Mouse (Mus musculus) forebrain, embryonic 11.5 days (tissue): ENCODE measurements at regions not wholly inside any gene's neighbourhood (a gene's known extent, or its start where the extent isn't known, plus 50 kb on each side); places are given as distances from the start of the nearest gene placed in this dataset.

Experiments used
- ATAC-seq: fragments of 200-750 bp; cut with Nextera tagmentation; replicated peaks from 2 replicates; pipeline ENCODE4 v1.8.0; 2017; ENCODE audit warnings: moderate TSS enrichment; ENCODE audit not compliant: low FRiP score
- DNase-seq: peaks from one replicate; pipeline ENCODE4 v3.0.0-alpha.2; 2017; ENCODE audit warnings: low spot score
- H3K27ac ChIP-seq: fragments of 300-500 bp; sonication (generic); 2 replicates; pipeline ENCODE4 v1.5.1; 2014; ENCODE audit warnings: low read depth, low read length
- H3K27me3 ChIP-seq: fragments of 300-500 bp; sonication (generic); 2 replicates; pipeline ENCODE4 v1.6.1; 2014; ENCODE audit warnings: mild to moderate bottlenecking, low read length, mixed read lengths; ENCODE audit not compliant: control insufficient read depth, insufficient read depth
- H3K36me3 ChIP-seq: fragments of 300-500 bp; sonication (generic); 2 replicates; pipeline ENCODE4 v1.6.1; 2014; ENCODE audit warnings: mild to moderate bottlenecking, low read length, moderate library complexity, mixed read lengths; ENCODE audit not compliant: control insufficient read depth, insufficient read depth
- H3K4me1 ChIP-seq: fragments of 300-500 bp; sonication (generic); replicated peaks from 2 replicates; pipeline ENCODE4 v1.6.1; 2014; ENCODE audit warnings: low read length, mixed read lengths; ENCODE audit not compliant: control insufficient read depth, insufficient read depth
- H3K4me2 ChIP-seq: fragments of 300-500 bp; sonication (generic); 2 replicates; pipeline ENCODE4 v1.6.1; 2014; ENCODE audit warnings: low read depth, mild to moderate bottlenecking, low read length, moderate library complexity, mixed read lengths; ENCODE audit not compliant: severe bottlenecking
- H3K4me3 ChIP-seq: fragments of 300-500 bp; sonication (generic); 2 replicates; pipeline ENCODE4 v1.5.1; 2014; ENCODE audit warnings: low read depth, low read length
- H3K9ac ChIP-seq: fragments of 300-500 bp; sonication (generic); 2 replicates; pipeline ENCODE4 v1.6.1; 2014; ENCODE audit warnings: low read length
- H3K9me3 ChIP-seq: fragments of 300-500 bp; sonication (generic); 2 replicates; pipeline ENCODE4 v1.6.1; 2016; ENCODE audit warnings: low read length, mixed read lengths; ENCODE audit not compliant: control insufficient read depth
- WGBS: fragments of 180-500 bp; shearing (Covaris S2); extraction: QIAGEN DNeasy Blood & Tissue Kit; methylation state at CpG from one replicate; pipeline ENCODE4 v1.1.7; 2014; 5-methylcytosine and 5-hydroxymethylcytosine counted together

DNA sequence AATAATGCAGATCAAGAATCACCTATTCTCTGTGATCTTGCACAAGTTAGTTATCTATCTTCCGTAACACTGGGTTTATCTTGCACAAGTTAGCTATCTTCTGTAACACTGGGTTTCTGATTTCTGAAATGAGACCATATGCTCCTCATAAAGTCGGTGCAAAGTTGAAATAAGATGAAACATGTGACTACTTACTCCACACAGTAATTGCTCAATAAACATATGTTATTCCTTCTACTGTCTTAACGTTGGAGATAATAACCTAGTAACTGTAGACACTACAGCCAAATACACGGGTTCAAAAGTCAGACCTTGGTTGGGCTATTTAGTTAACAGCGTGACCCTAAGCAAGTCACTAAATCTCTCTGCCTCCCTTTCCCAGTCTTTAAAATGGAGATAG is 65.8 kb upstream of the Atp11b start:
- DNase-seq = no peak
- Histone ChIP-seq H3K9ac (no peak overlapping the region), H3K4me3 (no peak overlapping the region), H3K36me3 (no peaks in the 10 kb centered on the region), H3K9me3 (no peaks in the 10 kb centered on the region), H3K4me2 (no peak overlapping the region), H3K4me1 (no peaks in the 10 kb centered on the region), H3K27me3 (no peaks in the 10 kb centered on the region), H3K27ac (no peak overlapping the region)
- 81% methylated on average over 5 of the region's 5 CpGs for WGBS
- ATAC-seq = no peak

DNA sequence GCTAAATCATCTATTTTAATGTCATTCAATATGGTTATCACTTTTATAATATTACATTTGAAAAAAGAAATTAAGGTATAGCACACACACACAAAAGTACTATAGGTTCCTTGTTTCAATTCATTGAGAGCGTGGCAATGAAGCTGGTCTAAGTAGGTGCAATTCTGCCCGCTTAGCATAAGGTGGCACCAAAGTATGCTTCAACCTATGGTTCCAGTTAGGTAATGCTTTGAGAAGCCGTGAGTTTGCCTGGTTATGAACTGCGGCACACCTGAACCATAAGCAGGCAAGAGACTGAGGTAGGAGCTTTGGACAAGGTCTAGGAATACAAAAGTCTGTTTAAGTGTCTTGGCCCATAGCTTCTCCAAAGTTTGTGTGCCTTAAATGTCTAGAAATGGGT is 65.1 kb upstream of the Atp11b start:
- Histone ChIP-seq H3K36me3 (no peaks in the 10 kb centered on the region), H3K9ac (no peak overlapping the region), H3K4me1 (no peaks in the 10 kb centered on the region), H3K4me2 (no peak overlapping the region), H3K4me3 (no peak overlapping the region), H3K27ac (no peak overlapping the region), H3K27me3 (no peaks in the 10 kb centered on the region), H3K9me3 (no peaks in the 10 kb centered on the region)
- ATAC-seq (no peak), DNase-seq (no peak)
- 33% methylated on average over 4 of the region's 4 CpGs for WGBS

DNA sequence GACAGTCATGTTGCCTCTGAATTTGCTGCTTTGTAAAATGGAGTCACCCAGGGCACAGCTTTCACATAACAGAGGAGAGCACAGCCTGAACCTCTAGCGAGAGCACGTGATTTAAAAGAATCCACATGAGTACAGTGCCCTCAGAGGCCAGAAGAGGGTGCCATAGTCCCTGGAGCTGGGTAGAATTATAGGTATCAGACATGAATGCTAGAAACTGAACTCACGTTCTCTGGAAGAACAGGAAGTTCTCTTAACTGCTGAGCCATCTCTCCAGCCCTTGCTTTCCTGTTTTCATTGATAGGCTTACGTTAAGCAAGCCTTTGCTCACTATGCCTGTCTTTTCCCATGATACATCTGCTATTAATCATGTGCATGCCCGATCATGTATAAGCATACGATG is 60.9 kb upstream of the Atp11b start:
- ATAC-seq (peak; percentile 58; the same call in 1 of the 2 replicates), DNase-seq (peak; percentile 67)
- Histone ChIP-seq H3K27ac (no peak overlapping the region), H3K9ac (no peak overlapping the region), H3K4me2 (no peak overlapping the region), H3K27me3 (no peaks in the 10 kb centered on the region), H3K4me3 (no peak overlapping the region), H3K9me3 (no peaks in the 10 kb centered on the region), H3K36me3 (no peaks in the 10 kb centered on the region), H3K4me1 (no peaks in the 10 kb centered on the region)
- WGBS = 53% methylated on average over 6 of the region's 6 CpGs

DNA sequence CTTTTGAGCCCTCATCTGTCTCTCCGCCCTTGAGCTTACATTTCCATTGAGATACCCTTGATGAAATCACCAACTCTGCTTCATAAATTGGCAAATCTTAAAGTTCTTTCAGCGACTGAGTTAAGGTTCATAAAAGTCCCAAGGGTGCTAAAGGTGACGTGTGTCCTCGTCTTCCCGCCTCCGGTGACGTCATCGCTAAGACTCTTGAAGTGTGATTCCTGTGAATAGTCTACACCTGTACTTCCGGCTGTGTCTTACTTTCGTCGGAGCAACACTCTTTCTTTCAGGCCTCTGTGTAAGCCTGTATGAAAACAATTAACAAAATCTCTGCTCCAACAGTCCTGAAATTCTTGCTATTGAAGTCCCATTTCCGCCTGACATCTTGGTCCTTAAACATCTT is 60.4 kb upstream of the Atp11b start:
- no peak overlapping the region for H3K4me2 ChIP-seq
- no peaks in the 10 kb centered on the region for H3K9me3 ChIP-seq
- no peaks in the 10 kb centered on the region for H3K4me1 ChIP-seq
- H3K4me3 ChIP-seq = no peak overlapping the region
- H3K27me3 ChIP-seq = no peaks in the 10 kb centered on the region
- DNase-seq = no peak
- no peak for ATAC-seq
- no peak overlapping the region for H3K27ac ChIP-seq
- no peak overlapping the region for H3K9ac ChIP-seq
- WGBS = 82% methylated on average over 12 of the region's 12 CpGs
- no peaks in the 10 kb centered on the region for H3K36me3 ChIP-seq

DNA sequence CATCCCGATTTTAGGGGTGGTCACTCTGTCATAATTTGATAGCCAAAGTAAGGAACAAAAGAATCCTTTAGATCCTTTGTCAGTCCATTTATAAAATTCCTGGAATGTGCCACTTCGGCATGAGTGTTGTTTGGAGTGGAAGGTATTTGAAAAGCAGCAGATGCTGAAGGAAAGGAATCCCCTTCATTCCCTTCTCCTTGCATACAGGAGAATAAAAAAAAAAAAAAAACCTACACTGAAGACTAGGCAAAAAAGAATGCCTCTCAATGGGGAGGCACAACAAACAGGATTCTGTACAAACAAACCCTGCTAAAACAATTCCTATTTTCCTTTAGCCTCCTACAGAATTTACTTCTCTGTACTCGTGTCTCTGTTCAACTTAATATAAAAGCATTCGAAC is 59.7 kb upstream of the Atp11b start:
- no peak for ATAC-seq
- H3K27me3 ChIP-seq = no peaks in the 10 kb centered on the region

DNA sequence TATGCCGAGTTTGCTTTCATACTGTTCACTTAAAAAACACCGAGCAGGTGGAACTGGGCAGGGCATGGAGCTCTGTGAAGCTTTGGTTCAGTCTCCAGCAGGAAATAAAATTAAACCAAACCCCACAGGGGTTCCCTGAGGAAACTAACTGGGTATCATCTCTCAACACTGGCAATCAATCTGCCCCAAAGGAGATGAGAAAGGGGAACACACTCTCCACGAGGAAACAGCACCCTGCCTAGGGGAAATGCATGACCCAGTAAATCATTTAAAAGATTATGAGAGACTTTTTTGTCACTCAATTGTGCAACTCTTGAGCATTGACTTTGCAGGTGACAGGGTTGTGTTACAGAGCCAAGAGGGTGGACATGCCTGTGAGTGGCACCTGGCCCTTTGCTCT is 58.0 kb upstream of the Atp11b start:
- 70% methylated on average over 3 of the region's 3 CpGs for WGBS
- Histone ChIP-seq H3K4me2 (no peak overlapping the region), H3K9me3 (no peaks in the 10 kb centered on the region)

More for the DNA sequence above, 59.7 kb upstream of the Atp11b start:
- 75% methylated on average over 4 of the region's 4 CpGs for WGBS
- H3K4me3 ChIP-seq = no peak overlapping the region
- H3K9ac ChIP-seq = no peak overlapping the region
- no peaks in the 10 kb centered on the region for H3K36me3 ChIP-seq
- H3K4me2 ChIP-seq = no peak overlapping the region
- no peaks in the 10 kb centered on the region for H3K4me1 ChIP-seq
- H3K27ac ChIP-seq = no peak overlapping the region
- DNase-seq = no peak
- no peaks in the 10 kb centered on the region for H3K9me3 ChIP-seq

DNA sequence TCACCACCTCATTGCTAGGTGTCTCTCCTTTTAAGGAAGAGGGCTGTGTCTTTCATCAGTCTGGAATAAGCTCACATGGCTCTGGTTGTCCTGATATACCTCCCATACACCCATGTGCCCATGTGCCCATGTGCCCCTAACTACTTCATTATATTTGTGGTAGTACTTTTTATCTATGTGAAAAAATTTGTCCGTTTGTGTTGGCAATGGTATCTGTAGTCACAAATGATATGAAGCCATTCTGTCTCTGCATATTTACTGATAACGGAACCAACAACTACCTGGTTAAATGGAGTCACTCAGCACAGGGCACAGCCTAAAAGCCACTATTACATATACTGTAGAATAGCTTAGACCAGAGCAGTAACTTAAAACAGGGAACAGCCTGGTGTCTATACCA is 54.6 kb upstream of the Atp11b start:
- ATAC-seq (no peak), DNase-seq (no peak)
- 93% methylated on average over 2 of the region's 2 CpGs for WGBS
- Histone ChIP-seq H3K4me1 (no peaks in the 10 kb centered on the region), H3K27me3 (no peaks in the 10 kb centered on the region), H3K9me3 (no peaks in the 10 kb centered on the region), H3K4me2 (no peak overlapping the region), H3K4me3 (no peak overlapping the region), H3K27ac (no peak overlapping the region), H3K9ac (no peak overlapping the region), H3K36me3 (no peaks in the 10 kb centered on the region)

More for the DNA sequence above, 58.0 kb upstream of the Atp11b start:
- H3K36me3 ChIP-seq = no peaks in the 10 kb centered on the region
- no peak overlapping the region for H3K4me3 ChIP-seq
- H3K4me1 ChIP-seq = no peaks in the 10 kb centered on the region
- no peak overlapping the region for H3K27ac ChIP-seq
- no peak overlapping the region for H3K9ac ChIP-seq
- DNase-seq (no peak), ATAC-seq (no peak)
- H3K27me3 ChIP-seq = no peaks in the 10 kb centered on the region

DNA sequence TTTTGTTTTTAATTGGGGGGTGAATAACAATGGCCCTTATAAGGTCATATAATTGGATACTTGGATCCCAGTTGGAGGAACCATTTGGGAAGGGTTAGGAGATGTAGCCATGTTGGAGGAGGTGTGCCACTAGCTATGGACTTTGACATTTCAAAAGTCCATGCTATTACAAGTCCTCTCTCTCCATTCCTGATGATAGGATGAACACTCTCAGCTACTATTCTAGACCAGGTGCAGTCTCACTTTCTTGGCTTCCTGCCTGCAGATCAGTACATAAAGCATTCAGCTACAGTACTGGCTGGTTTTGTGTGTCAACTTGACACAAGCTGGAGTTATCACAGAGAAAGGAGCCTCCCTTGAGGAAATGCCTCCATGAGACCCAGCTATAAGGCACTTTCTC is 53.9 kb upstream of the Atp11b start:
- Histone ChIP-seq H3K4me3 (no peak overlapping the region), H3K27me3 (no peaks in the 10 kb centered on the region), H3K9ac (no peak overlapping the region), H3K9me3 (no peaks in the 10 kb centered on the region), H3K4me1 (no peaks in the 10 kb centered on the region), H3K4me2 (no peak overlapping the region), H3K27ac (no peak overlapping the region), H3K36me3 (no peaks in the 10 kb centered on the region)
- ATAC-seq (no peak), DNase-seq (no peak)

DNA sequence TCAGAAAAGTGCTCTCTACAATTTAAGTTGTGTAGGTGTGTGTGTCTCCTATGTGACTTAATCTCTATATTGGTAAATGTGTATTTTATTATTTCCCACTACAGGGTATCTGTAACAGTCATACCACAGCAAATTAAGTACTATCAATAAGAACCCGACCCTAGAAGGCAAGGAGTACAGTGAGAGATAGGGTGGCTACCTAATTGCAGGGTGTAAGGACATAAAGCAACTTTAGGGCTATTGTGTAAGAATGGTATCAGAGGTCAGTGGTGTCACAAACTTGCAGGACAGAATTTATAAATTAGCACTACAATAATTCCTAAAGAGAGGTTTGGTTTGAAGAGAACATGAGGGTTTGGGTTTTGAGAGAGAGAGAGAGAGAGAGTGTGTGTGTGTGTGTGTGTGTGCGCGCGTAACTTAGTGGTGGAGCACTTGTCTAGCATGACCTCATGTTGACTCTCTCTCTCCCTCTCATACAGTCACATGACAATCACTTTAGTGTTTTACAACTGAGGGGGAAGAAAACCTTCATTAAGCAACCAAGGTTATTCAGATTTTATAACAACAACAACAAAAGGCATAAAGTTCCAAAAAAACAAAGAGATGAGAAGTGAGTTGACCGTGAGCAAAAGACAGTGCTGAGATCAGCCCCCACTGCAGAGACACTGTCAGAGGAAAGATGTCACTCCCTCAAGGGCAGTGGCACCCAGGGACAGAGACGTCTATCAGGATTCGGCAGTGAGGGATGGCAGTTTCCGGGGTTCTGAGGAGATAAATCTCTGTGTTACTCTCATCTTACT is 50.2 kb upstream of the Atp11b start:
- H3K36me3 ChIP-seq = no peaks in the 10 kb centered on the region
- ATAC-seq (no peak), DNase-seq (no peak)
- no peaks in the 10 kb centered on the region for H3K4me1 ChIP-seq
- H3K27ac ChIP-seq = no peak overlapping the region
- 84% methylated on average over 8 of the region's 8 CpGs for WGBS
- no peaks in the 10 kb centered on the region for H3K27me3 ChIP-seq
- no peak overlapping the region for H3K4me2 ChIP-seq
- no peak overlapping the region for H3K9ac ChIP-seq
- H3K4me3 ChIP-seq = no peak overlapping the region
- no peaks in the 10 kb centered on the region for H3K9me3 ChIP-seq
